Mouse (Mus musculus) adrenal gland, adult 2 months (tissue): ENCODE data around the gene Hpd. TPM values are rescaled to one million over a fixed set of nuclear protein-coding genes. Genes with fewer than 3 reads are reported as not detected.
"Not testable (repeated sequence)": the region's sequence is repeated elsewhere in the genome, so short reads cannot be mapped to it uniquely, and the experiment has no call there.

ENCODE experiments used
- DNase-seq: peaks from one replicate; pipeline ENCODE4 v3.0.0; 2021
- long read RNA-seq: library from polyadenylated mRNA; stranded (forward); transcript quantifications from one replicate; pipeline ENCODE4 v2.0.0, GENCODE M21; 2021
- polyA plus RNA-seq: library from polyadenylated mRNA; depleted of rRNA; stranded (reverse); fragments of >200 nt; gene quantifications from 2 replicates; pipeline ENCODE4 v1.2.3, GENCODE M21; 2012; rRNA removed
- total RNA-seq, 2 experiments: library from RNA; stranded (reverse); gene quantifications; 2 replicates each; pipeline ENCODE4 v1.2.3; 2021

The Hpd gene
- 10 to 100 TPM in 1 of 2 experiments, 1 to 10 TPM in 1; 5.0 to 11.2 TPM for total RNA-seq
- 1.0 and 2.2 TPM in 2 replicates for polyA plus RNA-seq
- long read RNA-seq, partial matches to known transcripts, result 1 of 2 reads
- long read RNA-seq, other reads (novel, unspliced or antisense), result 0 of 2 reads

DNA sequence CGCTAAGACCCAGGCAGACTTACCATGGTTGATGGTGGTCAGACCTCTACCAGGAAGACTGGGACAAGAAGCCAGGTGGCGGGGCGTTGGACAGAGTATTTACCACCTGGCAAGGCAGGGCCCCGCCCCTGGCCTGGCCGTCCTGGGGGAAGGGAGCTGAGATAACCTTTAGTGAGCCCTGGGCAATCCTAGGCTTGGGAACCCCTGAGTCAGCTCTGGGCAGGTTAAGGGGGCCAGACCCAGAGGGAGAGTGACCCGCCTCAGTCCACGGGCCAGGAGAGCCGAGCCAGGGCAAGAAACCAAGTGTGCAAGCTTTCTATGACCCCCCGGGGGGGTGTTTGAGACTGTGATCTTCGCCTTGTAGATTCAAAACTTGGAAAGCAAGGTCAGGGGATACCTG, at the start of gene Hpd:
Gene Hpd, minus strand, starts transcription at position 77 of the 400 bp plus-strand sequence.
- DNase-seq, result peak; percentile 36

DNA sequence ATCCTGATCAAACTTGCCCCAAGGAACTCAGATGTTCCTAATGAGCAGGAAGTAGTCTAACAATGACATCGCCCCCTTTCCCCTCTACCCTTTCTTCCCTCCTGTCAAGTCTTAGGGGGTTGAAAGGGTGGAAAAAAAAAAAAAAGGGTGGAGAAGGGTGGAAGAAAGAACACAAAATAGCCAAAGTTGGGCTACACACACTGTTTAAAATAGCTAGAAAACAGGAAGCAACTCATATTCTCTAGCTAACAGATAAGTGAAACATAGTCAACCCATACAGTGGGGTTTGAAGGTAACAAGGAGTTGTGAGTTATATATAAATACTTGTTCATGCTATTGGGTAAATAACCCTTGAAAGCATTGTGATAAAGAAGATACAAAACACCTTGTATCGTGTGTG, 49.7 kb upstream of the Hpd start:
- no peak for DNase-seq

DNA sequence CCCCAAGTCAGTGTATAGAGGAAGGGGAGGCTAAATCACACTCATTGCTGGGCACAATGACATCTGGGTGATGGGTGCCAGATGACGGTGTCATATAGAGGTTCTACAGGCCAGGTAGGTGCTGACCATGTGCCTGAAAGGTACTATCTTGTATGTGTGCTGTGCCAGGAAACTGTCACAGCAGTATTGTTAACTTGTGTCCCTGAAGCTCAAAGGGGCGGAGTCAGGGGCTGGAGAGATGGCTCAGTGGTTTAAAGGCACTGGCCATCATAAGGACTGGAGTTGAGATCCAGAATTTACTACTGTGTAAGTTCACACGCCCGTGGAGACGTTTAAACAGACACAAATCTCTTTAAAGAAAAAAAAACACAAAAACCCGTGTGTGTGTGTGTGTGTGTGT, 46.8 kb upstream of the Hpd start:
- DNase-seq, result peak; percentile 9

DNA sequence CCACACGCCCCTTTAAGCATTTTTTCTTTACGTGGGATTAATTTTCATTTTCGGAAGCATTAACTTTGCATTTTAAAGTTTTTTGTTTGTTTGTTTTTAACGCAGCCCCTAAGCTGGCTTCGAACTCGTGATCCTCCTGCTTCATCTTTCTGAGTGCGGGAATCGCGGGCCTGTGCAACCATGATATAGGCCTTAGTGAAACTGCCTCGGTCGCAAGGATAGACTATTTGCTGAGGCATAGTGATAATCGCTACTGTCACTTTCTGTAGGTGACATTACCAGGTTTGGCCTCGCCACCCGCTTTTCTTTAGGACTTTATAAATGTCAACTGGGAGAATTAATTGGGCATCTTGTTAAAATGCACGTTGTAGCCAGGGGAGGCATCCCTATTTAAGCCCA, 46.0 kb upstream of the Hpd start:
- DNase-seq, result no peak

DNA sequence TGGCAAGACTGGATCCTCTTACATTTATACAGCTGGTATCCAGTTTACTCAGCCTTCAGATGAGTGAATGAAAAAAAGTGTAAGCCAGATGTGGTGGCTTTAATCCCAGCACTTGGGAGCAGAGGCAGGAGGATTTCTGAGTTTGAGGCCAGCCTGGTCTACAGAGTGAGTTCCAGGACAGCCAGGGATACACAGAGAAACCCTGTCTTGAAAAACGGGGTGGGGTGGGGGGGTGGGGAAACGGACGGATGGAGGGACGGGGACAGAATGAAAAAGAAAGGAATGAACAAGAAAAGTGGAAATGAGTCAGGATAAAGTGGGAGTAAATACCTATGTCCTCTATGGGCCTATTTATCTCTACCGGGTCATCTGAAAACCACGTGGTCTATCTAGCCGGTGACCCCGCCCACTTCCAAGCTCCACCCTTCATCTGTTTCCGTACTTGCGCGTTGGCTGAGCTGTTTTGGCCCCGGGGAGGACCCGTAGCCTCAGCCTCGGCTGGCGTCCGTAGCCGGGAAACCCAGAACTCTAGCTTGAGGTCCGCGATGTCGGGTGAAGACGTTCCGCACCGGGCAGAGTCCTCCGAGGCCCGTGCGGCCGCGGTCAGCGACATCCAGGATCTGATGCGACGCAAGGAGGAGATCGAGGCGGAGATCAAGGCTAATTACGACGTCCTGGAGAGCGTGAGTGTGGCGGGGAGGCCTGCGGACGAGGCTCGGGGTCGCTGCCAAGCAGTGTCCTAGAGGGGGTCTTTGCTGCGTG, 45.4 kb upstream of the Hpd start:
- DNase-seq, result peak; percentile 97

DNA sequence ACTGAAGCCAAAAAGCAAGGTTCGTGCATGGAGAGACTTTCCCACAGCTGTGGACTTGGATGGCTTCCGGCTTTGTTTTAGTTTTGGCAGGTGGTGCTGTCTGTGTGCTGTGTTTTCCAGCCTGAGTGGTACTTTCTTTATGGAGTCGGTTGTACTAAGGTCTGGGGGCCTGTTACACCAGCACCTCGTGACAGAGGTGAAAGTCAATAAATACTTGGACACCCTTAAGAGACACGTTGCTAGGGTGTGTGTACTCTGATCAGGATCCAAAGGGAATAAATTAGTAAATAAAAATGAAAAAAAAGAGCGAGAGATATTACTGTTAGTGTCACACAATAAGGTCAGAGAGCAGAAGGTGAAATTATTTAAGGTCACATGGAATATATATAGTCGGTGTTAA, 44.3 kb upstream of the Hpd start:
- no peak for DNase-seq

DNA sequence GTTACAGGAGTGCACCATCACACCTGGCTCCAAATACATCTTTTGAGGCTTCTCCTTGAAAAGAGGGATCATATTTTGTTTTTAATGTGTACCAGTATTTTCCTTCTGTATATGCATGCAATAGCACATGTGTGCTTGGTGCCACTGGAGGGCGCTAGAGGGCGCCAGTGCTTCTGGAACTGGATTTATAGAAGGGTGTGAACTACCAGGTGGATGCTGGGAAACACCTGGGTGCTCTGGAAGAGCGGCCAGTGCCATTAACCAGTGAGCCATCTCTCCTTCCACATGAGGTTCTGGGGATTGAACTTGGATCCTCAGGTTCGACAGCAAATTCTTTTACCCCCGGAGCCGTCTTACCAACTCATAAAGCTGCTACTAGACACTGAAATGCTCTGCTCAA, 41.3 kb upstream of the Hpd start:
- not testable (repeated sequence) for DNase-seq

DNA sequence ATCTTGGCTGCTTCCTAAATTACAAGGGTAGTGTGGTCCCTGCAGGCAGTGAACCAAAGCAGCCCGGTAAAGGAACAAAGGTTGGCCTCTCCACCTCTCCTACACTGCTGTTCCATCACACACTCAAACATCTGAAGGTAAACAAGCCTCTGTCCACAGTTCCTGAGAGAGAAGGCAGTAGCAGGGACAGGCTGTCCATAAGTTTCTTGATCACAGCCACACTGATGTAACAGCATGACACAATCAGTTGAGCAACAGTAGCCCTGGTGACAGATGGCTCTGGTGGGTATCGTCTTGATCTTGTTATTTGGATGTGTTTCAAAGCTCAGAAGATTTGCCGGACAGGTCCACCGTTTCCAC, 40.5 kb upstream of the Hpd start:
- peak; percentile 33 for DNase-seq

DNA sequence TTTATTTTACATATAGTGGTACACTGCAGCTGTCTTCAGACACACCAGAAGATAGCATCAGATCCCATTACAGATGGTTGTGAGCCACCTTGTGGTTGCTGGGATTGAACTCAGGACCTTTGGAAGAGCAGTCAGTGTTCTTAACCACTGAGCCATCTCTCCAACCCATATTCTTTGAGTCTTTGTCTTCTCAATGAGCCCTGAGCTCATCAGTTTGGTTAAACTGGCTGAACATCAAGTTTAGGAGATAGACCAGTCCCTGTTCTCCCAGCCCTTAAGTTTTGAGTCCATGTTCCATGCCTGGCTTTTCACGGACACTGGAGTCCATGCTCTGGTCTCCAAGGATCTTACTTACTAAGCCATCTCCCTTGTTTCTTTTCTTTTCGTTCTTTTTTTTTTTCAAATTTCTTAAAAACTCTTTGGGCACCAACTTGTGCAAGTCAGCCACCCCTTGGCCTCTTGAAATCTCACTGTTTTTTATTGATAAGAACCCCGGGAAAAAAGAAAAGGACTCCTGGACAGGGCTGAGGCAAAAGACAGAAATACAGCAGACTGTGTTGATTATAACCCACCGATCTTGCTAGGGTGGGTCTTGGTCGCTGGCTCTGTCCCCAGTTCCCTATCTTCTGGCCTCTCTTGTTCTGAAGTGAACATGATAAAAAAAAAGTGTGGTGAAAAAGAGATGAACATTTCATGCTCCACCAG, 40.0 kb upstream of the Hpd start:
- not testable (repeated sequence) for DNase-seq

DNA sequence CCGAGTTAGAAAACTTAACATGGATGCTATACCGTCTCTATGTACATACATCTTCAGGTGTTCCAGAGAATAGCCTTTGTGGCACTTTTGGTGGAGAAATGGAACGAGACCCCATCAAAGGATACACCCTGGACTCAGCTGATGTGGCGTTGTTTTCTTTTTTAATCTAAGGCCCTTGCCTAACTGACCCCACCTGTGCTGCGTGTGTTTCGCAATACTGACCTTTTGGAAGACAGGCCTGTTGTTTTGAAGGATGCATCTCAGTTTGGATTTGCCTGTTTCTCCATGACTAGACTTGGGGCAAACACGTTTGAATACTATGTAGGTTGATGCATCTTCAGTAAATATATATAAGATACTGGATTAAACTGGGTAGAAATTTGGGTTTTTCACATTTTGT, 21.1 kb upstream of the Hpd start:
- DNase-seq, result not testable (repeated sequence)

DNA sequence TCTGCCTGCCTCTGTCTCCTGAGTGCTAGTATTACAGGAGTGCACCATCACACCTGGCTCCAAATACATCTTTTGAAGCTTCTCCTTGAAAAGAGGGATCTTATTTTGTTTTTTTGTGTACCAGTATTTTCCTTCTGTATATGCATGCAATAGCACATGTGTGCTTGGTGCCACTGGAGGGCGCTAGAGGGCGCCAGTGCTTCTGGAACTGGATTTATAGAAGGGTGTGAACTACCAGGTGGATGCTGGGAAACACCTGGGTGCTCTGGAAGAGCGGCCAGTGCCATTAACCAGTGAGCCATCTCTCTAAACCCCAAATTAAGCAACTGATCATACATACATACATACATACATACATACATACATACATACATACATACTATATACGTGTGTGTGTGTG, 20.2 kb upstream of the Hpd start:
- DNase-seq, result not testable (repeated sequence)

DNA sequence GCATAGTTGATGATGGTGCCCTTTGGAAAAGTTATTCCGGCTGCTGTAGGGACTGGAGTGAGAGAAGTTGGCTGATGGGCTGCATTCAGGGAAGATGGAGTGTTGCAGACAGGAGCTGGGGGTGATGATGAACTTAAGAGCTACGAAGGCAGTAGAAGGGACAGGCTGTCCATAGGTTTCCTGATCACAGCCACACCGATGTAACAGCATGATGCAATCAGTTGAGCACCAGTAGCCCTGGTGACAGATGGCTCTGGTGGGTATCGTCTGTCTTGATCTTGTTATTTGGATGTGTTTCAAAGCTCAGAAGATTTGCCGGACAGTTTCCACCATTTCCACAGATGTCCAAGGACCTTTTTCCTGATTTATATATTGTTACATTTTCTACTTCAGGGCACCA, 19.5 kb upstream of the Hpd start:
- DNase-seq, result no peak

DNA sequence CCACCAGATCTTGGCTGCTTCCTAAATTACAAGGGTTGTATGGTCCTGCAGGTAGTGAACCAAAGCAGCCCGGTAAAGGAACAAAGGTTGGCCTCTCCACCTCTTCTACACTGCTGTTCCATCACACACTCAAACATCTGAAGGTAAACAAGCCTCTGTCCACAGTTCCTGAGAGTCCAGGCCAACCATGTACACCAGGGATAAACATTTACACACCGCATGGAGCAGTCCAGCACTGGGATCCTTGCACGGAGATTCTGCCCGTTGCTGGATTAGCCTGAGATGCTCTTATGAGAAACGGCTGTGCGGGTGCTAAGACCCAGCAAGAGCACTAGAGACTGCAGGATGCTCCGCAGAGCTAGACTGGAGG, 19.0 kb upstream of the Hpd start:
- DNase-seq, result no peak

DNA sequence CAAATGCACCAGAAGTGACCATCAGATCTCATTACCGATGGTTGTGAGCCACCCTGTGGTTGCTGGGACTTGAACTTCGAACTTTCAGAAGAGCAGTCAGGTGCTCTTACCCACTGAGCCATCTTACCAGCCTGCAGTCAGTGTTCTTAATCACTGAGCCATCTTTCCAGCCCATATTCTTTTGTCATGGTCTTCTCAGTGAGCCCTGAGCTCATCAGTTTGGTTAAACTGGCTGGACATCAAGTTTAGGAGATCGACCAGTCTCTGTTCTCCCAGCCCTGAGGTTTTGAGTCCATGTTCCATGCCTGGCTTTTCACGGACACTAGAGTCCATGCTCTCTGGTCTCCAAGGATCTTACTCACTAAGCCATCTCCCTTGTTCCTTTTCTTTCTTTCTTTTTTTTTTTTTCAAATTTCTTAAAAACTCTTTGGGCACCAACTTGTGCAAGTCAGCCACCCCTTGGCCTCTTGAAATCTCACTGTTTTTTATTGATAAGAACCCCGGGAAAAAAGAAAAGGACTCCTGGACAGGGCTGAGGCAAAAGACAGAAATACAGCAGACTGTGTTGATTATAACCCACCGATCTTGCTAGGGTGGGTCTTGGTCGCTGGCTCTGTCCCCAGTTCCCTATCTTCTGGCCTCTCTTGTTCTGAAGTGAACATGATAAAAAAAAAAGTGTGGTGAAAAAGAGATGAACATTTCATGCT, 18.4 kb upstream of the Hpd start:
- not testable (repeated sequence) for DNase-seq

DNA sequence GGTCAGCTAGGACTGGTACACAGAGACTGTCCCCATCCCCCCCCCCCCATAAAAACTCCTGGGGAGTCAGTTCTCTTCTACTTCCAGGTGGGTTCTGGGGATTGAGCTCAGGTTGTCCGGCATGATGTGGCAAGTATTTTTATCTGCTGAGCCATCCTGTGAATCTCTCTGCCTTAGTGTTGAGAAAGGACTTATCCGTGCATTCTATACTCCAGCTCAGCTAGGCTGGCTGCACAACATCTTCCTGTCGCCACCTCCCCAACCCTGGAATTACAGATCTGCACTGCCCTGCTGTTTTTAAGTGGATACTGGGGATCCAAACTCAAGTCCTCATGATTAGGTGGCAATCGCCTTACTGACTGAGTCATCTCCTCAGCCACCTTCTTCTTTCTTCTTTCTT, 16.0 kb upstream of the Hpd start:
- DNase-seq, result no peak

DNA sequence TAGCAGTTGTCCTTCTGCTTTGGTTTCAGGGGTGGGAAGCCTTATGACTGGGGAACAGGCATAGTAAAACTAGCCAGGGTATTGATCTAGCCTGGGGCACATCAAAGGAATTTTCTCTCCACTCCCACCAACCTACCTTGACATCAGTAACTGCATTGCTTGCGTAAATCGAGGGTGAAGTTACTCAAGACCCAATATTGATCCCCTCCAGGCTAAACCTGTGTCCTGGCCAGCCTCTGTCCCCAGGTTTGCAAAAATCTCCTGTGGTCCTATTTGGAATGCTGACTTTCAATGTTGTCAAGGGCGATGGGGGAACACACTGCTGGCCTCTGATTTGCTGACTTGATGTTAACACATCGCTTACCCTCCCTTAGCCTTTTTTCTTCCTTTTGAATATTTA, 14.2 kb upstream of the Hpd start:
- no peak for DNase-seq

DNA sequence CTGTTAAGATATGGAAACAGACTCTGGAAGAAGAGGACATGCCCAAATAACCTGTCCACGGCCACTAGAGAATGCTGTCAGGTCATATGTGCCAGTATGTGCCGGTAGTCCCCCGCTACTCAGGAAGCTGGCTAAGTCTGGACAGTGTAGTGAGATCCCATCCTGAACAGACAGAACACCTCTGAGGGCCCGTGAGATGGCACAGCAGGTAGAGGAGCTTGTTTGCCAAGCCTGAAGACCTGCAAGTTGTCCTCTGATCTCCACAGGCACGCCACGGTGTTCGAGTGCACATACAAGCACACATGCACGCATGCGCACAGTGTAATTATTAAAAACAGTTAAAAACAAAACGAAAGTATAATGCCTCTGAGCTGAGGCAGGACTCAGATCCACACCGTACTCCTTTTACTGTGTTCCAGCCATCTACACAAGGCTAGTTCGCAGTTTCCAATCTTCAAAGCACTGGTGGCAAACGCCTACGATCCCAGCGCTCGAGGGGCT, 13.0 kb upstream of the Hpd start:
- no peak for DNase-seq

DNA sequence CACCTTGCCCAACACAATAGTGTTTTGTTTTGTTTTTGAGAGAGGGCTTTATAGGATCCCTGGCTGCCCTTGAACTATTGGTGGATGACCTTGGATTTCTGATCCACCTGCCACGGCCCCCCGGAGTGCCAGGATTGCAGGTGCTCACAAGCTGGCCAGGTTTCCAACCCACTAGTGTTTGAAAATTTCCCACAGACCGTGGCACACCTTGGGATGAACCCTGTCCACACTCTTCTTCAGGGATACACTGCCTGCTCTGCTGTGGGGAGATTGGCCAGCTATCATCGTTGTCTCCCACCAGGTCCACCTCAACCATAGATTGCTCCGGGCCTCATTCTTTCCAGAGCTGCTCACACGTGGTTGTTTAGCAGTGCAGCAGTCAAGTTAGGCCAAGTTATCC, 12.3 kb upstream of the Hpd start:
- no peak for DNase-seq

DNA sequence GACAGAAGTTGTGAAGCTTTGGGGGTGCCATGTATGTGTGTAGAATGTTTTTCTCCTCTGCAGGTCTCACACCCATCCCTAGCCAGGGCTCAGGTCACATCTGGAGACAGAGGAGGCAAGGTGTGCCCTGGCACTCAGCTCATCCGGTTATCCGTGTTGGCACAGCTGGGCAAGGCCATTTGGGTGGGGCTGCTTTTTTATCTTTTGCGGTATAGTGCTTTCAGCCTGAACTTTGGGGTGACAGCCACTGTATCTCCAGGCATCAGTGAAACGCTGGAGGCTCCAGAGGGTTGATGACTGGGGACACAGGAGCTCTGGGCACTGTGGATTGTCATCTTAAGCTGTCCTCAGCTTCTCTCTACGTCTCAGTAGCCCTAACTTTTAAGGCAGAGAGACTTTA, 10.9 kb upstream of the Hpd start:
- DNase-seq, result no peak

DNA sequence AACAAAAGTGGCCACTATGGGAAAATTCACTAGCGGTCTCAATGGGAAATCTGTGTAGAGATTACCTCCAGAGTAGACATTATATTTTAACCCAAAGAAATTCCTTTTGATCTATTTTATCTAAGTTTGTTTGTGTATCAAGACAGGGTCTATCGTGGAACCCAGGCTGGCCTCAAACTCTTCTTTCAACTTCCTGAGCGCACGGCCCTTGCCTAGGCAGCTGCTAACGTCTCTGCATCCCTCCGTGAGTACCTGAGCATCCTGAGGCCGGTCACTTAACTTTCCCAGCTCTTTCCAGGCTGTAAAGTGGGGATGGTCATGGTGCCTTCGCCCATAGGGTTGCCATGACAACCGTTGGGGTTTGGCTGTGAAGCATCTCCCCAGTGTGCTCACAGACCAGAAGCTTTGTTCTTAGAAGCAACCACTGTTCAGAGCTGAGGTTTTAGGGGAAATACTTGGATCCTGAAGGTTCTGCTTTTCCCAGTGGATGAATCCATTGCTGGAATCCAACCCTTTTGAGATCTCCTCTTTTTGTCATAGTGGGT, 10.2 kb upstream of the Hpd start:
- DNase-seq, result no peak

DNA sequence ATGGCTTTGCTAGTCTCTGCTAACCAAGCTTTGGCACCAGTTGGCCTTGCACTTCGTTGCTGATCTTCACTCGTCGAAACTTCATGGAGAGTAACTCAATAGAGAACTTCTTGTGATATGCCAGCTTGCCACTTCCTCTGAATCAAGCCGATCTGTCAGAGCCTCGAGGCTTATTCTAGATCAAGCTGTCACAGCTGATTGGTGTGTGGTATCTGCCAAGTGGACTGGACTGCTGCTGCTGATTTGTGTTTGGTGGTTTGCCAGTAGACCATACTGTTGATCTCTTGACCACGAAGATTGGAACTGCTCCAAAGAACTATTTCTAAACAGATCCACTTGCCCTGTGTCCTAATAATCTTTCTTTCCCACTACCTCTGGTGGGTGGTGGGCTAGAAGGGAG, 8.9 kb upstream of the Hpd start:
- DNase-seq, result no peak

DNA sequence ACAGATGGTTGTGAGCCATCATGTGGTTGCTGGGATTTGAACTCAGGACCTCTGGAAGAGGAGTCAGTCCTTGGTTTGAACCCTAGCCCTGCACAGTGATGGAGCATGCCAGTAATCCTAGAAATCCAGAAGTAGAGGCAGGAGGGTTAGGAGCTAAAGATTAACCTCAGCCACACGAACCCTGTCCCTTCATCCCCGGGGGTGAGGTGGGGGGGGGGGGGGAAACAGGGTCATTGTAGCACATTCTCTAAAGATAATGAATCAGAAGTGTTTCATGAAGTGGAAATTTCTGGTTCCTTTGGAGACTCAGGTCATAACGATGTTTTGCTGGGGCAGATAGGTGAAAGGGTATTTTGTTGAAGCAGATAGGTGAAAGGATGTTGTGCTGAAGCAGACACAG, 8.4 kb upstream of the Hpd start:
- DNase-seq, result no peak

DNA sequence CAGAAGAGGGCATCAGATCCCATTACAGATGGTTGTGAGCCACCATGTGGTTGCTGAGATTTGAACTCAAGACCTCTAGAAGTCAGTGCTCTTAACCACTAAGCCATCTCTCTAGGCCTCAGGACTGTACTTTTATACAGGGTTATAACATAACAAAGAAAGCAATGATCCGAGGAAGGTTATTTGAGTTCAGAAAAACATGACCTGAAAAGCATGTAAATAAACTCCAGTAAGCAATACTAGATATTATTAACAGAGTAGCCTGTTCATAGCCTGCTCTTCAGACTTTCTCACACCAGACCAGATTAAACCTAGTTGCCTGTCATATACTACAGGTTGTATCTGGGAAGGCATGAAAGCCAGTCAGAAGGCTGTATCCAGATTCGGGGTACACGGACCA, 4.8 kb upstream of the Hpd start:
- no peak for DNase-seq
